Mouse (Mus musculus) c-Kit-positive CD71-negative TER-119-negative erythroid progenitor cells, embryonic 14.5 days (primary cell): ENCODE results near the gene Opn1sw.
"Not testable (repeated sequence)": the region's sequence is repeated elsewhere in the genome, so short reads cannot be mapped to it uniquely, and the experiment has no call there.

ENCODE experiments used
- DNase-seq: peaks from one replicate; pipeline ENCODE4 v3.0.0-alpha.2; 2013; ENCODE audit warnings: low read depth

The Opn1sw gene

GRCm38 (mm10) chr6:29396714-29397540 lies 8.7 kb upstream of the Opn1sw start:
- DNase-seq, result no peak

GRCm38 (mm10) chr6:29395910-29396713 lies 7.8 kb upstream of the Opn1sw start, which contains the start of gene Ccdc136:
TSS of gene Ccdc136 (plus strand) at chr6:29396309.
- DNase-seq, result no peak

- no peak for DNase-seq
Measured at GRCm38 (mm10) chr6:29394286-29394685, 6.0 kb upstream of the Opn1sw start.

GRCm38 (mm10) chr6:29391802-29392201 lies 3.5 kb upstream of the Opn1sw start:
- no peak for DNase-seq

- not testable (repeated sequence) for DNase-seq
Measured at GRCm38 (mm10) chr6:29391241-29391640, 3.0 kb upstream of the Opn1sw start.

GRCm38 (mm10) chr6:29390500-29390899 lies 2.2 kb upstream of the Opn1sw start:
- not testable (repeated sequence) for DNase-seq

DNA sequence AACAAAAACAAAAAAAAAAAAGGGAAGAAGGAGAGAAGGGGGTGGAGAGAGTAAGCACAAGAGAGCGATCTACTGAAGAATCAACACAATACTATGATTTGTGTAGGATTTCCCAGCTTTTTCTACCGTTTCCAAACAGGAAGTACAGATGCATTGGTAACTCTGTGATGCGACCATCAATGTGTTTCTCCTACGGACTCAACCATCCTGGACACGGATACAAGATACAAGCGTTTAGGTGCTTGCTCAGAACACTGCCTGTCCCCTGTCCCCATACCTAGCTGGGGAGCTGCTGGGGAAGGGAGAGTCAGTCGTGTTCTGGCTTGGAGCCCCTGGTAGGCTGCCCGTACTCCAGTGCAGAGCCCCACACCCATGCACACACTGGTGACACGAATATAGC lies 1.2 kb upstream of the Opn1sw start:
- no peak for DNase-seq

- peak; percentile 37 for DNase-seq
Measured at GRCm38 (mm10) chr6:29388606-29389080, 375 bp upstream of the Opn1sw start.

DNA sequence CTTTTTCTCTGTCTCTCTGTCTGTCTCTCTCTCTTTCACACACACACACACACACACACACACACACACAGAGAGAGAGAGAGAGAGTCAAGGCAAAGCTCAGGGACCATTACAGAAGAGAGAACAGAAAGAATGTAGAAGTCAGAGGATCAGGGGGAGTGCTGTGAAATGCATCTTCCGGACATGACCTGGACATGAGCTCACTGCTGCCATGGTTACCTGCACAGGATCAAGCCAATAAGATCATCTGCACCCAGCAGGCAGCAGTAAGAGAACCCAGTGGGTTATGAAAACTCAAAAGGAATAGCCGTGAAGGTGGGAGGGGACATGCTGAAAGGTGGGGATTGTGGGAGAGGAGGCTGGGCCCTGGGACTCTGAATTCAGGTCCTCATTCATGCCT lies 5.8 kb downstream of the Opn1sw start:
- DNase-seq, result no peak

GRCm38 (mm10) chr6:29379954-29380353 lies 8.3 kb downstream of the Opn1sw start:
- no peak for DNase-seq

DNA sequence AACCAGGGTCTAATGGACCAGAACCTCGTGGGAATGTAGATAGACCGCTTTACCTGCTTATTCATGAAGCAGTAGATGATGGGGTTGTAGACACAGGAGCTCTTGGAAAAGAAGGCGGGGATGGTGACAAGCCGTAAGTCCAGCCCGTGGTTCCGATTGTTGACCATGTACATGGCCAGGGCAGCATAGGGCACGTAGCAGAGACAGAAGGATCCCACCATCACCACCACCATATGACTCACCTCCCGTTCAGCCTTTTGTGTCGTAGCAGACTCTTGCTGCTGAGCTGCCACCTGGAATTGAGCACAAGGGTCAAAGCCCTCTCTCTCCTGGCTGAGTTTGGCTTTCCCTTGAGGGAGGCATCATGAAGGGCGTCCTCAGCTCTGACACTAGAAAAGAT lies 9.6 kb downstream of the Opn1sw start:
- no peak for DNase-seq

GRCm38 (mm10) chr6:29377386-29377785 lies 10.9 kb downstream of the Opn1sw start:
- DNase-seq, result no peak

DNA sequence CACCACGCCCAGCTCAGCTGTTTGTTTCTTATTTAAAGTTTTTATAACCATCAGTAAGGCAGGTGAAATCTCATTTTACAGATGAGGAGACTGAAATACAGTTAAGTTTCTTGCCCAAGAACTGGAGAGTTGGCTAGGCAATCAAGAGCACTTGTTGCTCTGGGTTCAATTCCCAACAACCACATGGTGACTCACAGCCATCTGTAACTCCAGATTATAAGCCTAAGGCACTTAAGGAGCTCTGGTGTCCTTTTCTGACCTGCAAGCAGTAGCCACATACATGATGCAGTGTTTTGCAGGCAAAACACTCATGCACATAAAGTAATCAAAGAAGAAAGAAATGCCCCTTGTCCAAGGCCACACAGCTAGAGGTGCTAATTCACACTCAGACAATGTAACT lies 23.0 kb downstream of the Opn1sw start:
- DNase-seq, result no peak

DNA sequence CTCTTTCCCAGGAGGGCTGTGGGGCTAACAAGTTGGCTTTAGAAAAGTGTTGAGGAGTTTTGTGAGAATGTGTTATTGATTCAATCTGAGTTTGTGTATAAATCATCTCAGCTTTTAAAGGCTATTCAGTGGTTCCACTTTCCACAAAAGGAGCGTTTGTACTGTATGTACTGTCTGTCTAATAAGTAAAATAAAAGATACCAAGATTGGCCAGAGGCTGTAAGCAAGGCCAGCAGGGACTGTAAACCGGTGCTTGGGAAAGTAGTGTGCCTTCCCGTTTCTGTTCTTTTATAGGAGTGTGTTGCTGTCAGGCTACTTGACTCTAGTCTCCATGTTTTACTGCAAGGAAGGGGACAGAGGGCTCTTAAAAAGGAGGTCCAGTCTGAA lies 25.1 kb downstream of the Opn1sw start:
- DNase-seq, result no peak

GRCm38 (mm10) chr6:29362246-29363128 lies 25.8 kb downstream of the Opn1sw start:
- DNase-seq, result no peak

DNA sequence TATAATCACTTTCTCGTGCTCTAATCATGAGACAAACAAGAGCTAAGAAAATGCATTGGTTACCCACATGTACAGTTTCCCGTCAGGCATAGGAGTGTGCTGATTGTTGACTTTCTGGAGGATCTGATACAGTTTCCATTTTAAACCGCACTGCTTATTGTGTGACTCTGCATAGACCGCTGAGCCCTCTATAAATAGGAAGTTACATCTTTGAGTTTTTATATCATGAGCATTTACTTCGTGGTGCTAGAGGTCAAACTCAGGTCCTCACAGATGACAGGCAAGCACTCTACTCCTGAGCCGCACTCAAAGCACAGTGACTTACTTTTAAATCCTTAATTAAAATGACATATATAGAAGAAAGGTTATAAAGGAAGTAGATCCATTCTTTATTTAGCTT lies 28.1 kb downstream of the Opn1sw start:
- no peak for DNase-seq

DNA sequence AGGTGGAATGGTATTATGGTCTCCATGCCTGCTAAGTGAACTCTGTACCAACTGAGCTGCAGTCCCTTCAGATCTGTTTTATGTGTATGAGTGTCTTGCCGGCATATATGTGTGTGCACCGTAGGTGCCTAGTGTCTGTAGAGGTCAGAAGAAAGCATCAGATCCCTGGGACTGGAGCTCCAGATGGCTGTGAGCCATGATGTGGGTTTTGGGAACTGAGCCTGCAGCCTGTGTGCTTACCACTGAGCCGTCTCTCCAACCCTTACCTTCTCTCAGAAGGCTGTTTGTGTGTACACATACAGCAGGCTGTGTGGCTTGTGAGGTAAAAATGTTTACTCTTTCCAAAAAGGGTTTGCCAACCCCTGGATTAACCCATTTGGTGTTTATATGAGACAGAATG lies 28.9 kb downstream of the Opn1sw start:
- DNase-seq, result no peak

DNA sequence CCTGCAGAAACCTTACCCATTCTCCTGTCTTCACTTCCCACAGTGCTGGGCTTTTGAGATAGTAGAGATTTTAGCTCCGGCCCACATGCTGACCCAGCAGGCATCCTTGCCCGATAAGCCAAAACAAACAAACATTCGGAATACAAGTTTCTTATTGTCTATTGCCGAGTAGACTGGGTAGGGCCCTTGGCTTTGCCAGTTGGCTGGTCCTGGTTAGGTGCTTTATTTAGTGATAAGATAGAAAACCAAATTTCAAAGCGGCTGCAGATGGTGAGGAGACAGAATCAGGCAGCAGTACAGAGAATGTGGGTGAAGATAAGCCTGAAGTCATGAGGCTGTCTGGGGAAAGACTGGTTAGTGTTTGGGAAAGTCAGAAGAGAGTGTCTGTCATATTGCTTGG lies 35.5 kb downstream of the Opn1sw start:
- DNase-seq, result no peak

GRCm38 (mm10) chr6:29351613-29352012 lies 36.7 kb downstream of the Opn1sw start:
- DNase-seq, result no peak

DNA sequence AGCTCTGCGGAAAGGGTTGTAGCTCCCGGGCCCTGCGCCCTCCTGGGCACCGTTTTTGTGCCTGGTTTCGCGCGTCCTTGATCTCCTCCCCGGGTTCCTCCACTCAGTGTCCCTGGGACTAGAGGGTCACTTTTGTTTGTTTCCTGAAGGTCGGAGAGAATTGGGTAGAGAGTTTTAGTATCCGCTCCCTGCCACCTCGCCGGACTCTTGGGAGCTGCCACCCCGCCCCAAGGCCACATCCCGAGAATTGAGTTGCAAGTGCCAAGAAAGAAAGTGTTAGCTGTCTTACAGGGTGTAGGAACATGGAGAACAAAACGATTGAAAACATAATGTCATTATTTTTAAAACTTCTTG lies 39.9 kb downstream of the Opn1sw start:
- DNase-seq, result no peak

- peak; percentile 99 for DNase-seq
Measured at GRCm38 (mm10) chr6:29347665-29348370, 40.5 kb downstream of the Opn1sw start, which contains the start of gene Calu. TSS of gene Calu (plus strand) at chr6:29348069.
